Mouse (Mus musculus): Measurements from ENCODE around the gene Eif2b1. TPM values are rescaled to one million over a fixed set of nuclear protein-coding genes. Genes with fewer than 3 reads are reported as not detected.
"Not testable (repeated sequence)": the region's sequence is repeated elsewhere in the genome, so short reads cannot be mapped to it uniquely, and the experiment has no call there.

Eif2b1 gene
- 10 to 100 TPM; 33.7 to 37.2 TPM for total RNA-seq (2021)
- long read RNA-seq, experiment 1, transcript Eif2b1-201 (9 exons, 2,013 nt) = major isoform, 71 of 78 reads
- long read RNA-seq, experiment 1, partial matches to known transcripts = 1 of 78 reads
- long read RNA-seq, experiment 1, other reads (novel, unspliced or antisense) = 6 of 78 reads
- long read RNA-seq, experiment 2, transcript Eif2b1-201 (9 exons, 2,013 nt) = major isoform, 51 of 54 reads
- long read RNA-seq, experiment 2, partial matches to known transcripts = 2 of 54 reads
- long read RNA-seq, experiment 2, other reads (novel, unspliced or antisense) = 1 of 54 reads

DNA sequence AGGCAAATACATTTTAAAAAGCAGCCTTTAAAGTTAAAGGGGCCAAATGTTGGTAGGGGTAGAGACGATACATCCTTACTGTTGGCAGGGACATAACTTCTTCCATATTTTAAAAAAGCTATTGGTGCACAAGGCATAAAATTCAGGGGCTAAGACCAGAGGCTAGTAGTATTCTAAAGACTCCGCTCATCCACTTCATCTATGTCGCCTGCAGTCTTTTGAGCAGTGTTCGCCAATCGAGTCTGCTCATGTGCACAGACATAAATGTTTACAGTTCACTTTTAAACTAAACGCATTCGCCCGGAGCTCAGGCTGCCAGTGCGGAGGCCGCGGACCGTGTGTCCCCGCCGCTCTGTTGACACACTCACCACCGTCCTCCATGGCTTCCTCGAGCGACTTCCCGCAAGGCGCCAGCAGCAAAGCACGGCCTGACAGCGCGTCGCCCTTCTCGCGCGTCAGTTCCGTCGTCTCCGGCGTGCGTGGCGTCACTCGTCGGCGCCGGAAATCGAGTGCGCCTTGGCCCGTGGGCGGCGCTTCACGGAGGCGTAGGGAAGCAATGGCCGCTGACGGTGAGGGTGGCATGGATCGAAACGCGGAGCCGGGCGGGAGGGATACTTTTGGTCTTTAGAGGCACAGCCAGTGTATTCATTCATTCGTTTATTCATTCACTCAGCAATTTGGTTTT lies at the start of gene Eif2b1, which contains the start of gene Gtf2h3:
Gene Eif2b1 (minus strand): TSS at position 499 of the 685 bp plus-strand sequence.
Gene Gtf2h3 (plus strand): TSS at position 508 of the 685 bp plus-strand sequence.
- intact Hi-C loops (cut with DNase I) = no loop called here
- DNase-seq = peak; percentile 94 to 98

DNA sequence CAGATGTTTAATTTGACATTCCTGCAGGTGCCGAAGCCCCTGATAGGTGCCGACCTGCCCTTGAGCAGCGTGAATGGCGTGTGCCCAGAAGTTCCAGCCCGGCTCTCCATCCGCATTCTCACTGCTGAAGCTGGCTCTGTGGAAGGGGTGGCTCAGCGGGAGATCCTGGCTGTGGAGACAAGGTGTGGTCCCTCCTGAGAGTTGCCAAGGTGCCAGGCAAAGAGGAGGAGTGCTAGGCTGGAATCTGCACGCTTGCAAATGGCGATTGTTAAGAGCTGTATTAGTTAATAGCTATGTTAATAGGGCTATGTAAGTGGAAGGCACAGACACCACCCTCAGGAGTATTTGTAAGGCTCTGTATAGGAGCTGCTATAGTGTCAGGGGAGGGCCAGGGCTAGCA lies 45.4 kb upstream of the Eif2b1 start:
- DNase-seq = no peak
- intact Hi-C loops (cut with DNase I) = no loop called here

DNA sequence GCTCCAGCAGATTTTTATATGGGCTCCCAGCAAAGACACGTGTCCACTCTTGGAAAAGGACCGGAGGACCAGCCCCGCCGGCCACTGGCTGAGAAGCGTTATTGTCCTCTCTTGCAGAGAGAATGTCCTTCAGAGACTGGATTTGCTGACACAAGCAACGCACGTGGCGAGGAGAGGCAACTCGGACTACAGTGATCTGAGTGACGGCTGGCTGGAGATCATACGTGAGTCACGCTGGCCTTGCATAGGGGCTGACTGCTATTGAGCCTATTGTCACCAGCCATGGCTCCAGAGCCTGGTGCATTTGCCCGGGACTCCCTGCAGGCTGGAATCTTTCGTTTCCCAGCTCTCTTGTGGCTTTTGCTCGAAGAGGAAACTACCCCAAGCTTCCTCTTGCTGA lies 44.0 kb upstream of the Eif2b1 start:
- no peak for DNase-seq
- intact Hi-C loops (cut with DNase I) = no loop called here

DNA sequence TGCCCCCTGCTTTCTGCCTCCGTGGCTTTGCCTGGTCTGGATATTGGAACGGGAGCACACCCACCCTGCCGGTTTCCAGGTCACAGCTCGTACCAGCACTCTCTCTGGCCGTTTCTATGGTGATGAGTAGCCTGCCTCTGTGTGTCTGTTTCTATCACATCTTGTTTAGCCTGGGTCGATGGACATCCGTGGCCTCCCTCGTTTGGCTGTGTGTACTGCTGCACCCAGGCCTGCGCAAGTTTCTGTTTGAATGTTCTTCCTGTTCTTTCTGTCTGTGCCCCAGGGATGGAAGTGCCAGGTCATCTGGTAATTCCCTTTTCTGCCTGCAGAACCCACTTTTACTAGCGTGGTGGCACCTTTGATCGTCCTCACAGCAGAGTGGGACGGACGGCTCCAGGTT lies 42.4 kb upstream of the Eif2b1 start:
- DNase-seq = no peak
- intact Hi-C loops (cut with DNase I) = no loop called here

GRCm38 (mm10) chr5:124618711-124619110 lies 39.8 kb upstream of the Eif2b1 start:
- intact Hi-C loops (cut with DNase I) = no loop called here
- no peak for DNase-seq

- intact Hi-C loops (cut with DNase I) = no loop called here
- DNase-seq = peak in 1 of 2 experiments; percentile 15
Observed at GRCm38 (mm10) chr5:124614709-124615108, 35.8 kb upstream of the Eif2b1 start.

GRCm38 (mm10) chr5:124610965-124611364 lies 32.0 kb upstream of the Eif2b1 start:
- intact Hi-C loops (cut with DNase I) = no loop called here
- DNase-seq = no peak

GRCm38 (mm10) chr5:124605041-124605622 lies 26.2 kb upstream of the Eif2b1 start:
- no peak for DNase-seq
- intact Hi-C loops (cut with DNase I) = no loop called here

GRCm38 (mm10) chr5:124604296-124604695 lies 25.4 kb upstream of the Eif2b1 start:
- intact Hi-C loops (cut with DNase I) = loop anchor here (5.0 kb wide), 1 partner anchor 263 kb away; no protein-coding TSS in a partner anchor
- DNase-seq = no peak

DNA sequence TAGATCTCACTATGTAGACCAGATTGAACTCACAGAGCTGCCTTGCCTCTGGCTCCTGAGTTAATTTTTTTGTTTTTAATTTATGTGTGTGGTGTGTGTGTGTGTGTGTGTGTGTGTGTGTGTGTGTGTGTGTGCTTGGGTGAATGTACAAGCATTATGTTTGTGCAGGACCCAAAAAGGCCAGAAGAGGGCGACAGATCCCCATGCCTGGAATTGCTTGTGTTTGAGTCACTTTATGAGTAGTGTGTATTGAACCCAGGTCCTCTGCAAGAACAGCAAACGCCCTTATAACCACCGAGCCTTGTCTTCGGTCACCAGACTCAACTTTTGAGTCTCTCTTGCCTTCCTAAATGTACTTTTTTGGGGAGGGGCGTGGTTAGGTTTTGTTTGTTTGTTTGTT lies 23.4 kb upstream of the Eif2b1 start:
- intact Hi-C loops (cut with DNase I) = loop anchor here (5.0 kb wide), 1 partner anchor 265 kb away; no protein-coding TSS in a partner anchor
- peak; percentile 36 to 69 for DNase-seq

- intact Hi-C loops (cut with DNase I) = loop anchor here (5.0 kb wide), 1 partner anchor 268 kb away; no protein-coding TSS in a partner anchor
- DNase-seq = not testable (repeated sequence)
Observed at GRCm38 (mm10) chr5:124599726-124600125, 20.8 kb upstream of the Eif2b1 start.

GRCm38 (mm10) chr5:124598224-124599174 lies 19.6 kb upstream of the Eif2b1 start:
- intact Hi-C loops (cut with DNase I) = no loop called here
- DNase-seq = peak; percentile 87 to 92

- intact Hi-C loops (cut with DNase I) = no loop called here
- DNase-seq = no peak
Observed at GRCm38 (mm10) chr5:124592768-124593167, 13.8 kb upstream of the Eif2b1 start.

- DNase-seq = peak in 1 of 2 experiments; percentile 14
- intact Hi-C loops (cut with DNase I) = no loop called here
Observed at GRCm38 (mm10) chr5:124582515-124582914, 3.6 kb upstream of the Eif2b1 start.

- no peak for DNase-seq
- intact Hi-C loops (cut with DNase I) = no loop called here
Observed at GRCm38 (mm10) chr5:124575467-124575866, 3.5 kb downstream of the Eif2b1 start.

GRCm38 (mm10) chr5:124571068-124571467 lies 7.9 kb downstream of the Eif2b1 start:
- intact Hi-C loops (cut with DNase I) = no loop called here
- no peak for DNase-seq

- intact Hi-C loops (cut with DNase I) = no loop called here
- DNase-seq = no peak
Observed at GRCm38 (mm10) chr5:124555145-124555544, 23.8 kb downstream of the Eif2b1 start.

GRCm38 (mm10) chr5:124553607-124554006 lies 25.3 kb downstream of the Eif2b1 start:
- no peak for DNase-seq
- intact Hi-C loops (cut with DNase I) = no loop called here

DNA sequence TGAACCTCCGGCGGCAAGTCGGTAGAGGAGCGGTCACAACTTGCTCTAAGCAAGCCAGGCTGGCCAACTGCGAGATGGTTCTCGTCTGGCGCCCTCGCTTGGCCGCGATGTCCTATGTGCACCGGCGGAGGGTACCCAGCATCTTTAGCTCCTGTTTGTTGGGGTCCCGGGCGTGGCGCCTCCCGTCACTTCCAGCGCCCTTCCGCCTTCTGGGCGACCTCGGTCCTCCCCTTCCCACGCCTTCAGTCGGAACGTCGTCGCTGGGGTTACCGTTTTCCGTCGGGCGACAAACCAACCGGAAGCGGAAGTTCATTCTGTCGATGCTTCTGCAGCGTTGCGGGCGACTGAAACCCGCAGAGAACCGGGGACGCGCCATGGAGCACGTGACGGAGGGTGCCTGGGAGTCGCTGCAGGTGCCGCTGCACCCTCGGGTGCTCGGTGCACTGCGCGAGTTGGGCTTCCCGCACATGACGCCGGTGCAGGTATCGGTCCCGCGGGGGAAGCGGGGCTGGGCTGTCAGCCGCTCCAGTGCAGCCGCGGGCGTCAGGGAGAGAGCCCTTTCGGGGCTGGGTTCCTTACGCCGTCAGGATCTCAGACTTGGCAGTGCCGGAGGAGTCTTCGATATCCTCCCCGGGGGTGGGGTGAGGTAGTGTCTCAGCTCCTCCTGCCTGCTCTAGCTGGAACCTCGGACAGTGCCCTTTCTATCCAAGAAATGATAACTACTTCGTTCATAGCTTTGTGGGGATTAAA lies 26.2 kb downstream of the Eif2b1 start, which contains the start of gene Ddx55:
Gene Ddx55 (plus strand): TSS at position 307 of the 750 bp plus-strand sequence.
- DNase-seq = peak; percentile 87 to 94
- intact Hi-C loops (cut with DNase I) = no loop called here
